Mouse (Mus musculus) heart, adult 11 months (tissue): ENCODE data around the gene Rmdn2.

Experiments used
- DNase-seq: peaks from one replicate; pipeline ENCODE4 v3.0.0; 2022

Gene Rmdn2

GRCm38 (mm10) chr17:79618455-79618854 is 6.8 kb downstream of the Rmdn2 start:
- no peak for DNase-seq

- DNase-seq = no peak
Measured at GRCm38 (mm10) chr17:79618984-79619383, 7.3 kb downstream of the Rmdn2 start.

GRCm38 (mm10) chr17:79622050-79622449 is 10.4 kb downstream of the Rmdn2 start:
- no peak for DNase-seq

- DNase-seq = peak; percentile 83
Measured at GRCm38 (mm10) chr17:79622574-79622973, 10.9 kb downstream of the Rmdn2 start.

GRCm38 (mm10) chr17:79623841-79624240 is 12.2 kb downstream of the Rmdn2 start:
- DNase-seq = no peak

- peak; percentile 57 for DNase-seq
Measured at GRCm38 (mm10) chr17:79626241-79626816, 14.7 kb downstream of the Rmdn2 start.

GRCm38 (mm10) chr17:79649893-79650292 is 38.2 kb downstream of the Rmdn2 start:
- no peak for DNase-seq

GRCm38 (mm10) chr17:79650297-79650696 is 38.6 kb downstream of the Rmdn2 start:
- DNase-seq = no peak

- no peak for DNase-seq
Measured at GRCm38 (mm10) chr17:79653171-79653570, 41.5 kb downstream of the Rmdn2 start.

- no peak for DNase-seq
Measured at GRCm38 (mm10) chr17:79654187-79654586, 42.5 kb downstream of the Rmdn2 start.

GRCm38 (mm10) chr17:79657785-79658184 is 46.1 kb downstream of the Rmdn2 start:
- DNase-seq = no peak

GRCm38 (mm10) chr17:79658452-79658851 is 46.8 kb downstream of the Rmdn2 start:
- DNase-seq = no peak

GRCm38 (mm10) chr17:79658863-79659262 is 47.2 kb downstream of the Rmdn2 start:
- DNase-seq = no peak

- DNase-seq = peak; percentile 87
Measured at GRCm38 (mm10) chr17:79661387-79661786, 49.7 kb downstream of the Rmdn2 start.

- no peak for DNase-seq
Measured at GRCm38 (mm10) chr17:79661848-79662247, 50.2 kb downstream of the Rmdn2 start.

GRCm38 (mm10) chr17:79663393-79664105 is 51.9 kb downstream of the Rmdn2 start:
- no peak for DNase-seq

GRCm38 (mm10) chr17:79664106-79664417 is 52.4 kb downstream of the Rmdn2 start:
- DNase-seq = no peak

GRCm38 (mm10) chr17:79670837-79671236 is 59.2 kb downstream of the Rmdn2 start:
- peak; percentile 52 for DNase-seq

GRCm38 (mm10) chr17:79695106-79695505 is 83.4 kb downstream of the Rmdn2 start:
- peak; percentile 85 for DNase-seq

- DNase-seq = peak; percentile 76
Measured at GRCm38 (mm10) chr17:79695541-79695940, 83.9 kb downstream of the Rmdn2 start.

- peak; percentile 78 for DNase-seq
Measured at GRCm38 (mm10) chr17:79699197-79699596, 87.5 kb downstream of the Rmdn2 start.

GRCm38 (mm10) chr17:79700871-79701270 is 89.2 kb downstream of the Rmdn2 start:
- peak; percentile 84 for DNase-seq

GRCm38 (mm10) chr17:79705671-79706455 is 94.2 kb downstream of the Rmdn2 start:
- DNase-seq = peak; percentile 91

GRCm38 (mm10) chr17:79708168-79708567 is 96.5 kb downstream of the Rmdn2 start:
- peak; percentile 87 for DNase-seq
